Mouse (Mus musculus) liver, embryonic 14.5 days (tissue): ENCODE measurements around the gene Chat. TPM values are rescaled to one million over a fixed set of nuclear protein-coding genes. Genes with fewer than 3 reads are reported as not detected.

Experiments
- ATAC-seq: fragments of 200-750 bp; cut with Nextera tagmentation; 2 replicates; pipeline ENCODE4 v1.8.0; 2017; ENCODE audit warnings: moderate number of reproducible peaks, mild to moderate bottlenecking, moderate library complexity; ENCODE audit not compliant: insufficient read depth
- DNase-seq, 3 experiments: peaks; one replicate each; pipeline ENCODE4 v3.0.0-alpha.2; 2012 to 2013; ENCODE audit warnings: low read depth in 3 of 3, low spot score in 3 of 3
- H3K27ac ChIP-seq: fragments of 300-500 bp; sonication (generic); 2 replicates; pipeline ENCODE4 v1.5.1; 2014; ENCODE audit warnings: moderate library complexity, mild to moderate bottlenecking, control low read depth, inconsistent platforms
- H3K27me3 ChIP-seq: fragments of 300-500 bp; sonication (generic); 2 replicates; pipeline ENCODE4 v1.6.1; 2014; ENCODE audit warnings: mild to moderate bottlenecking, low read length, moderate library complexity; ENCODE audit not compliant: control insufficient read depth, insufficient read depth
- H3K36me3 ChIP-seq: fragments of 300-500 bp; sonication (generic); replicated peaks from 2 replicates; pipeline ENCODE4 v1.6.1; 2014; ENCODE audit warnings: low read depth; ENCODE audit not compliant: control insufficient read depth, insufficient read depth
- H3K4me1 ChIP-seq, 2 experiments: fragments of 200-500 bp in 1 of 2; fragments of 300-500 bp in 1 of 2; sonication (generic) in 1 of 2; replicated peaks; 2 replicates each; pipeline ENCODE4 v1.6.1; 2012 to 2014; ENCODE audit warnings: antibody characterized with exemption in 1 of 2, inconsistent platforms in 1 of 2, low read length in 1 of 2; ENCODE audit not compliant: control insufficient read depth in 2 of 2, insufficient read depth in 2 of 2
- H3K4me2 ChIP-seq: fragments of 300-500 bp; sonication (generic); 2 replicates; pipeline ENCODE4 v1.6.1; 2014; ENCODE audit warnings: low read depth, mild to moderate bottlenecking, control low read depth, moderate library complexity
- H3K4me3 ChIP-seq, 2 experiments: fragments of 200-500 bp in 1 of 2; fragments of 300-500 bp in 1 of 2; sonication (generic) in 1 of 2; 2 replicates each; pipeline ENCODE4 v1.5.1; 2012 to 2014; ENCODE audit warnings: low read depth in 2 of 2, low read length in 2 of 2, mild to moderate bottlenecking in 2 of 2, control low read depth in 1 of 2, inconsistent platforms in 1 of 2, moderate library complexity in 1 of 2; ENCODE audit not compliant: insufficient read depth in 1 of 2
- H3K9ac ChIP-seq: fragments of 300-500 bp; sonication (generic); replicated peaks from 2 replicates; pipeline ENCODE4 v1.6.1; 2014; ENCODE audit warnings: mild to moderate bottlenecking, control low read depth, moderate library complexity
- H3K9me3 ChIP-seq: fragments of 300-500 bp; sonication (generic); 2 replicates; pipeline ENCODE4 v1.6.1; 2016; ENCODE audit warnings: low read length, mixed read lengths; ENCODE audit not compliant: control insufficient read depth
- CTCF ChIP-seq: IDR thresholded peaks from 2 replicates; pipeline ENCODE4 v1.5.1; 2016; ENCODE audit warnings: antibody characterized with exemption, low read depth, control low read depth
- EP300 ChIP-seq: IDR thresholded peaks from 2 replicates; pipeline ENCODE4 v1.6.1; 2016; ENCODE audit warnings: antibody characterized with exemption, low read depth
- WGBS: fragments of 180-500 bp; shearing (Covaris S2); extraction: QIAGEN DNeasy Blood & Tissue Kit; methylation state at CpG from one replicate; pipeline ENCODE4 v1.1.7; 2014; ENCODE audit not compliant: insufficient replicate concordance; 5-methylcytosine and 5-hydroxymethylcytosine counted together
- polyA plus RNA-seq, 2 experiments: library from polyadenylated mRNA; depleted of rRNA in 1 of 2; stranded (reverse) in 1 of 2; unstranded in 1 of 2; fragments of >200 nt; fragmentation: Nextera tagmentation in 1 of 2; extraction: Ambion mirVana in 1 of 2; gene quantifications; 2 replicates each; pipeline versions ENCODE4 v1.2.1 to v1.2.3; 2012 to 2014

Gene Chat
- polyA plus RNA-seq, 2 experiments, result not detected

GRCm38 (mm10) chr14:32463211-32464040 is 2.4 kb downstream of the Chat start:
- Histone ChIP-seq H3K9me3 (no peaks in the 10 kb centered on the region), H3K4me2 (no peak overlapping the region), H3K27ac (no peak overlapping the region), H3K4me3 (no peak overlapping the region), H3K4me1 (no peaks in the 10 kb centered on the region), H3K9ac (no peak overlapping the region), H3K36me3 (no peaks in the 10 kb centered on the region), H3K27me3 (peaks cover 70% of the 10 kb centered on the region)
- no peak for ATAC-seq
- TF ChIP-seq CTCF, result no peak
- TF ChIP-seq EP300, result no peak
- no peak for DNase-seq
- 5% methylated on average over 74 of the region's 74 CpGs for WGBS

DNA sequence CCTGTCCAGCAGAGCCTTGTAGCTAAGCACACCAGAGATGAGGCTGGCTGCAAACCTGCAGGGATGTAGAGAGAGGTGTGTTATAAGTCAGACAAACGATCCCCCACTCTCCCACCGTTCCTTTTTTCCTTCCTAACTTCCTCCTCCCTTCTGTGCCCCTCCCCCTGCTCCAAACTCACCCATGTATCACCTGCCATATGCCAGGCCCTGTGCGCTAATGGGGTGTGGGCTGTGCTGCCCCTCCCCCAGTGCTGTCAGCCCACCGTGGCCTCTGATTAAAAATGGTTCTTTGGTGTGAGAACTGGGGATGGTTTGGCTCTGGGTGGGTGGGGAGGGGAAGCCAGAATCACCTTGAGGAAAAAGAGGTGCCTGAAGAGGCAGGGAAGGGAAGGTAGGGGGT is 13.2 kb downstream of the Chat start:
- Histone ChIP-seq H3K4me3 (no peak overlapping the region), H3K36me3 (no peaks in the 10 kb centered on the region), H3K27ac (no peak overlapping the region), H3K4me2 (no peak overlapping the region), H3K9ac (no peak overlapping the region), H3K4me1 (no peaks in the 10 kb centered on the region), H3K27me3 (no peaks in the 10 kb centered on the region; the same call in 1 of the 2 replicates), H3K9me3 (no peaks in the 10 kb centered on the region)
- WGBS, result 11% methylated on average over 4 of the region's 4 CpGs
- no peak for TF ChIP-seq EP300
- no peak for TF ChIP-seq CTCF
- no peak for ATAC-seq
- no peak for DNase-seq

DNA sequence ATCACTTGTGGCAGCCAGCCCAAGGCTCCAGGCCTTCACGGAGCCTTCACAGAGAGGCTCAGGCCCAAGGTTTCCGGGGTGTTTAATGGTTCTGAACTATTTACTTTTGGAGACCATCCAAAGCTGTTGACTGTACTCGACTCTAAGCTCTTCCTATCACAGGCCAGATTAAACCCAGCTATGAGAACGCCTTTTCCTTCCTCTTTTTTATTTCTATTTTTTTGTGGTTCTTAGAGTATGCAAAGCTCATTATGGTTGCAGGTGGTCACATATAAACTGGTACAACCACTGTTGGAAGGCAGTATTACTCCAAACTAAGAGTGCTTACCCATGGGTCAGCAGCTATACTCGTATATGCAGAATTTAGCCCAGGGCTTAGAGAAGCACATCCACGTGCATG is 18.8 kb downstream of the Chat start:
- Histone ChIP-seq H3K9me3 (no peaks in the 10 kb centered on the region), H3K27ac (no peak overlapping the region), H3K36me3 (no peaks in the 10 kb centered on the region), H3K9ac (no peak overlapping the region), H3K4me2 (no peak overlapping the region), H3K27me3 (no peaks in the 10 kb centered on the region; the same call in 1 of the 2 replicates), H3K4me3 (no peak overlapping the region), H3K4me1 (no peaks in the 10 kb centered on the region)
- 49% methylated on average over 6 of the region's 6 CpGs for WGBS
- DNase-seq (no peak), ATAC-seq (no peak)
- TF ChIP-seq EP300, result no peak
- no peak for TF ChIP-seq CTCF

GRCm38 (mm10) chr14:32443446-32443845 is 22.3 kb downstream of the Chat start:
- 27% methylated on average over 8 of the region's 8 CpGs for whole genome bisulfite sequencing
- Histone ChIP-seq H3K27me3 (no peaks in the 10 kb centered on the region; the same call in 1 of the 2 replicates), H3K9ac (no peak overlapping the region), H3K4me1 (no peaks in the 10 kb centered on the region), H3K4me3 (no peak overlapping the region), H3K9me3 (no peaks in the 10 kb centered on the region), H3K4me2 (no peak overlapping the region), H3K36me3 (no peaks in the 10 kb centered on the region), H3K27ac (no peak overlapping the region)
- DNase-seq (no peak), ATAC-seq (no peak)
- no peak for TF ChIP-seq CTCF
- no peak for TF ChIP-seq EP300

GRCm38 (mm10) chr14:32439744-32440143 is 26.0 kb downstream of the Chat start:
- Histone ChIP-seq H3K4me1 (no peaks in the 10 kb centered on the region), H3K27ac (no peak overlapping the region), H3K9me3 (no peaks in the 10 kb centered on the region), H3K4me2 (no peak overlapping the region), H3K27me3 (no peaks in the 10 kb centered on the region; the same call in 1 of the 2 replicates), H3K4me3 (no peak overlapping the region), H3K36me3 (no peaks in the 10 kb centered on the region), H3K9ac (no peak overlapping the region)
- ATAC-seq (no peak), DNase-seq (no peak)
- WGBS, result 18% methylated on average over 3 of the region's 3 CpGs
- no peak for TF ChIP-seq CTCF
- no peak for TF ChIP-seq EP300
